Mouse (Mus musculus): ENCODE data around the gene Rasd2.

The Rasd2 gene

DNA sequence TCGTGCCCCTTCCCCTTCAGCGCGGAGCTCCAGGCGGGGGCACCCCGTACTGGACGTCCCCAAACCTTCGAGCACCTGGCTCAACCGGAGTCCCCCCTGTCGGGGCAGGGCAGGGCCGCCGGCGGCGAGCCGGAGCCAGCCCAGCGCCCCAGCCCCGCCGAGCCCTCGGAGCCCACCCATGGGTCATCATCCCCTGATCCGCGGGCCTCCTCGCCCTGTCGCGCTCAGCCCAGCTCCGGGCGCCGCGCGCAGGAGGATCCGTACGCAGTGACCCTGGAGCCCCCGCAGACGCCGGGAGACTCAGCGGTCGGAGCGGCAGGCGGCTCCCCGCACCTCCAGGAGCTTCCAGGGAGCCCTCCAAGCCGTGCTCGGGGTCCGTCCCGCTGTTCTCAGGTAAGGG, at the start of gene Rasd2:
Gene Rasd2, plus strand, starts transcription at position 259 of the 400 bp plus-strand sequence.
- no peak for DNase-seq (ENCODE audit: extremely low spot score, low read depth, low spot score)

DNA sequence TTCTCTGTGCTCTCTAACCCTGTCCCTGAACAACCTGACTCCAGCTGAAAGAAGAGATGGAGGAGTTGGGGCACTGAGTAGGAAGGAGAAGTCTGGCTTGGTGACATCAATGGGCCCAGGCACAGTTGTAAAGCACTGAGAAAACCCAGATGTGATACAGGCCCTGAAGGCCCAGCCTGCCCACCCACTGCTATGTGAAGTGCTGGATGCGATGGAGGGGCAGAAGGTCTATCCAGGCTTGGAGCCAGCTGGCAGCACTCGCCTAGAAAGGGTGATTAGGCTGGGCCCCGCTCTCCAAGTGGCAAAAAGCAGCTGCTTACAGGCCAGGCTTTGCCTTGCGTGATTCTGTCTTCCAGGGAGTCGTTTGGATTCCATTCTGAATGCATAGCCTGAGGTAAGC, 44.4 kb upstream of the Rasd2 start:
- DNase-seq (ENCODE audit: extremely low spot score, low read depth, low spot score): no peak

DNA sequence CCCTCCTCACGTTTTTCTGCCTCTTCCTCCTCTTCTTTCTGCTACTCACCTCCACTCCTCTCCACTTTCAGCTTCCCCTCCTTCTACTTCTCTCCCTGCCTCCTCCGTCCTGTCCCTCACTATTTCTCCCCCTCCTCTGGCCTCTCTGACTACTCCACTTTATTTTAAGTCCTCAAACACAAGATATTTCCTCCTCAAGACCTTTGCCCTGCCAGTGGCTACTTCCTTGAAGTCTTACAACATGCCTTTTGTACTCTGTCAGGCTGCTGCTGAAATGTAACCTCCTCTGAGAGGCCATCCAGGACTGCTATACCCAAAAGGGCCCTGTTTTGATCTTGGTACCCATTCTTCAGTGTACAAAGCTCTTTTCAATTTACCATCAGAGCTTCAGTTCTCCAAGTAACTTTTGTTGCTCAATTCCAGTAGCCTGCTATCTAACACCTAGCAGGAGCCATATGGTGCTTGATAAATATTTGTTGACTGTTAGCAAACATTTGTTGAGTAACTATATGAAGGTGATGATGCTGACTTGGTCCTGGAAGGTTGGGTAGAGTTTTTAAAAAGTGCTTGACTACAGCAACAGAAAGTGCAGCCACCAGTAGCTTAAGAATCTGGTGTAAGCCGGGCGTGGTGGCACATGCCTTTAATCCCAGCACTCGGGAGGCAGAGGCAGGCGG, 41.6 kb upstream of the Rasd2 start:
- no peak for DNase-seq (ENCODE audit: extremely low spot score, low read depth, low spot score)

- no peak for DNase-seq (ENCODE audit: extremely low spot score, low read depth, low spot score)
Measured at GRCm38 (mm10) chr8:75193022-75193421, 20.7 kb upstream of the Rasd2 start.

GRCm38 (mm10) chr8:75194473-75195071, 19.2 kb upstream of the Rasd2 start:
- no peak for DNase-seq (ENCODE audit: extremely low spot score, low read depth, low spot score)

GRCm38 (mm10) chr8:75197170-75197569, 16.6 kb upstream of the Rasd2 start:
- DNase-seq (ENCODE audit: extremely low spot score, low read depth, low spot score): no peak

DNA sequence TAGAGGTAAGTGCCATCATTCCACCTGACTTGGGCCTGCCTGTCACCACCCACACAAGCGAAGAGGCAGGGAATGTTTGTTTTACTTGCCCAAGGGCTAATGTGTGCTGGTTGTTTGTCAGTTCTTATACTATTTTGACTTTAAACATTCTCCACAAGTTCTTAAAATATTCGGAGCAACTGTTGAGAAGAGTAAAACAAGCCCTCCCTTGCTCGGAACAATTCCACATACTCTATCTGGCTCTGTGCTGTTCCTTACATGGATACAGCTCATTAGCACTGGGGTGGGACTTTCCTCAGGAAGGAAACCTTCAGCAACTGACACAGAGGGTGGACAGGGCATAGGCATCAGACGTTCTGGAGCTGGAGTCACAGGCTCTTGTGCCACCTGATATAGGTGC, 15.9 kb upstream of the Rasd2 start:
- no peak for DNase-seq (ENCODE audit: extremely low spot score, low read depth, low spot score)

GRCm38 (mm10) chr8:75198300-75198699, 15.4 kb upstream of the Rasd2 start:
- DNase-seq (ENCODE audit: extremely low spot score, low read depth, low spot score): no peak

GRCm38 (mm10) chr8:75198988-75199765, 14.6 kb upstream of the Rasd2 start:
- DNase-seq (ENCODE audit: extremely low spot score, low read depth, low spot score): no peak

DNA sequence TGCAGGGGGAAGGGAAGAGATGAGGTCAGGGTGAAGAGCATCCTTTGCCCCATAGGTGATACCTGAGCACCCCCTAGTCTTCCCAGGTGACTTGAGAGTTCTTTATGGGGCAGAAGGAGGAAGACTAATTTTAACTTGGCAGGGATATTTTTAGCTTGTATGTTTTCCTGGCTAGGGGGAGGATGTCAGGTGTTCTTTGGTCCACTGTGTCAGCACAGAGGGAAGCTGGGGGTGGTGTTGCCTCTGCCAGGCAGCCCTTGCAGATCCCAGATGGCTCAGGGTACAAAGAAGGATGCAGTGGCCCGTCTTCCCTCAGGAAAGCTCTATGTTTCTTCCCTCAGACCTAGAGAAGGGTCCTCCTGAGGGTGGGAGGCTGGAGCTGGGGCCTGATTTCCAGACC, 13.8 kb upstream of the Rasd2 start:
- DNase-seq (ENCODE audit: extremely low spot score, low read depth, low spot score): no peak

DNA sequence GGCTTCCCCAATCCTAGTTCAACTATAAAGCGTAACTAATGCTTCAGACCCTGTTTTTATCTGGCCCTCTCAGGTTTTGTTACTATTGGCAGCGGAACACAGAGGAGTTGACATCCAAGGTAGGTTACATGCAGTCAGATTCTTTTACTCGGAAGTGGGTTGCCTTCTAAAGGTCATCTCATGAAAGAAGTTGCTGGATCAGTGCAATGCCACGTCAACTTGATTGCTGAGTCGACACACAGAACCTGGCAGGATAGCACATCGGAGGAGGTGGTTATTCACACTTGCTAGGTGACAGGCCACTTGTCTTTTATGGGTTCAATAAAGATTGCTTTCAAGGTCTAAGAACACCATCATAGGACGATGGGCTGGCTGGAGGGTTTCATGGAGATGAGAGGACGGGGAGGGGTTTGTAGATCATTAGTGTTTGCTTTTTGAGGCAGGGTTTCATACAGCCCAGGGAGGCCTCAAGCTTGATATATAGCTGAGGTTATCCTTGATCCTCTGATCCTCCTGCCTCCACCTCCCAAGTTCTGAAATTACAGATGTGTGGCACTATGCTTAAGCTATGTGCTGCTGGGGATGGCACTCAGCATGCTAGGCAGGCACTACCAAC, 11.6 kb upstream of the Rasd2 start:
- DNase-seq (ENCODE audit: extremely low spot score, low read depth, low spot score): no peak

- no peak for DNase-seq (ENCODE audit: extremely low spot score, low read depth, low spot score)
Measured at GRCm38 (mm10) chr8:75202913-75203312, 10.8 kb upstream of the Rasd2 start.

DNA sequence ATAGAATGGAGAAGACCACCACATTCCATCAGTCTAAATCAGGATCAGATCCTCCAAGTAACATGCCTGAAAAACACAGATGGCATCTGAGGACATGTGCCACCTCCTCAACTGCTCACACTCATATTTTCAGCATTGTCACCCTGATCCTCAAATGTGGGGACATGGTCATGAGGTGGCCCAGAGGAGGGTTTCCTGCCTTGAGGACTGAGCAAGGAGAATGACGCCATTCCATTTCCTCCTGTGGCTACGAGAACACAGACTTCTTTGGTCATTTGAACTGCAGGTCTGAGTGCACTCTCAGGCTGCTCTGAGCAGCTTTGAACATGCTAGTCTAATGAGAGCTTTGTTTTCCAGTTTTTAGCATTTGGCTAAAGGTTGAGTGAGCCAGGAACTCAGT, 10.3 kb upstream of the Rasd2 start:
- DNase-seq (ENCODE audit: extremely low spot score, low read depth, low spot score): no peak

GRCm38 (mm10) chr8:75204190-75204868, 9.4 kb upstream of the Rasd2 start:
- DNase-seq (ENCODE audit: extremely low spot score, low read depth, low spot score): no peak

DNA sequence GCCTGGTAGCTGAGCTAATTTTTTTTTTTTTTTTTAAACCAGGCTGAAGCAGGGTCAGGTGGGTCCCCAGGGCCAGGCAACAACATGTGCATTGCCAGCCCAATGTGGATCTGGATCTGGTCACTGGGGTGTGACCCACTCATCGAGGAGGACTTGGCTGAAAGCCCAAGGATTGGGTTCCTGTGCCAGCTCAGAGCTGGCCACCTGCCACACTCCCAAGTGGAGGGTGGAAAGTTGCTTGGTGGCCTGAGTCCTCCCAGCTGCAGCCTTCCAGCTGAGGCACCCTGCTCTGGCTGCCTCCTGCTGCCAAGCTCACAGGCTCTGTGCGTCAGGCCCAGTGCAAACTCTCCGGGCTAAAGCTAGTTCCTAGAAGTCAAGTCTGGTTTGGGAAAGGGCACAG, 2.3 kb upstream of the Rasd2 start:
- DNase-seq (ENCODE audit: extremely low spot score, low read depth, low spot score): no peak

DNA sequence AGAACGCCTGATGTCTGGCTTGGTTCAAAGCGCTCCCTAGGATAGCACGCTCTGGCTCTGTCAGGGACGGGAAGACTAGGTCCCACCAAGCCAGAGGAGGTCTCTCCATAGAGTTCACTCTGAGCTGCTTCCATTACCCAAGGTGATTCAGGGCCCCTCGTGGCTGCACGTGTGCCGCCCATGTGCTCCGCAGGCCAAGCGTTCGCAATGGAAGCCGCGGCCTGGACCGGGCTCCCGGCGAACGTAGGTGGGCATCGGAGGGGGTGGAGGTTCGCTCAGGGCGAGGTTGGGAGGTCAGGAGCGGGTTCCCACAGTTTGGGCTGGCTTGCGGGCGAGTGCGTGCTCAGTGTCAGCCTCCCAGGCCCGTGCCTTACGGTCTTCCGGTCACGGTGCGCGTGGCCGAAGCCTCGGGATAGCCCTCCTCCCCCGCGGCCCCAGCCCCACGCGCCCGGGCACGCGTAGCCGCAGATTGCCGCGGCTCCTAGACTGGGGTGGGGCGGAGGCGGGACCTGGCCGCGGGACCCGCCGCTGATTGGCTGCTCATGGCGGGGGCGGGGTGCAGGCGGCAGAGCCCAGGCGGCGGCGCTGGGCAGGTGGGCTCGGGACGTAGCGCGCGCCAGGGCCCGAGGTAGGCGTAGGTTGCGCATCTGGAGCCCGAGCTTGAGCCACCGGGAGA, 975 bp upstream of the Rasd2 start:
- no peak for DNase-seq (ENCODE audit: extremely low spot score, low read depth, low spot score)

- no peak for DNase-seq (ENCODE audit: extremely low spot score, low read depth, low spot score)
Measured at GRCm38 (mm10) chr8:75213307-75213651, 465 bp upstream of the Rasd2 start.

DNA sequence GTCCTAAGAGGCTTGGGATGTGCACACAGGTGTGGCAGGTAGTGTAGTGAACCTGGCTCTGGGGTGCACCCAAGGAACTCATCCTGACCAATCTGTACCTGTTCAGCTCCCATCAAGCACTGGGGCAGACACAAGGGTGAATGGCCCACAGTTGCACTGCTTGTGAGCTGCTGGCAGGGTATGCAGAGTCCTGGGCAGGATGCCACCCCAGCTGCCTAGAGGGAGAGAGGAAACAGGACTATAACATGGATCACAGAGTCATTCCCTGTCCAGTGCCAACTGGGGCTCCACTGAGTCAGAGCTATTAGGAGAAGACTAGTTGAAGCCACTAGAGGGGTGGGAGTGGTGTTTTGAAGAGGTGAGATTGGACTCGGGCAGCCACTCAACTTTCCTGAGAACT, 1.3 kb downstream of the Rasd2 start:
- DNase-seq (ENCODE audit: extremely low spot score, low read depth, low spot score): no peak

GRCm38 (mm10) chr8:75215931-75216330, 2.2 kb downstream of the Rasd2 start:
- no peak for DNase-seq (ENCODE audit: extremely low spot score, low read depth, low spot score)

GRCm38 (mm10) chr8:75216886-75217285, 3.1 kb downstream of the Rasd2 start:
- DNase-seq (ENCODE audit: extremely low spot score, low read depth, low spot score): no peak

GRCm38 (mm10) chr8:75217969-75218368, 4.2 kb downstream of the Rasd2 start:
- DNase-seq (ENCODE audit: extremely low spot score, low read depth, low spot score): no peak
